Mouse (Mus musculus) cerebellum, postnatal 10 days (tissue): ENCODE results near the gene Caskin2.
A peak's percentile ranks its signal among the peaks of the same experiment; 100 is the strongest.
"Not testable (repeated sequence)": the region's sequence is repeated elsewhere in the genome, so short reads cannot be mapped to it uniquely, and the experiment has no call there.

Source experiments
- DNase-seq, 2 experiments: peaks; one replicate each; pipeline ENCODE4 v3.0.0; 2021; ENCODE audit warnings: mixed read lengths in 2 of 2

The Caskin2 gene

DNA sequence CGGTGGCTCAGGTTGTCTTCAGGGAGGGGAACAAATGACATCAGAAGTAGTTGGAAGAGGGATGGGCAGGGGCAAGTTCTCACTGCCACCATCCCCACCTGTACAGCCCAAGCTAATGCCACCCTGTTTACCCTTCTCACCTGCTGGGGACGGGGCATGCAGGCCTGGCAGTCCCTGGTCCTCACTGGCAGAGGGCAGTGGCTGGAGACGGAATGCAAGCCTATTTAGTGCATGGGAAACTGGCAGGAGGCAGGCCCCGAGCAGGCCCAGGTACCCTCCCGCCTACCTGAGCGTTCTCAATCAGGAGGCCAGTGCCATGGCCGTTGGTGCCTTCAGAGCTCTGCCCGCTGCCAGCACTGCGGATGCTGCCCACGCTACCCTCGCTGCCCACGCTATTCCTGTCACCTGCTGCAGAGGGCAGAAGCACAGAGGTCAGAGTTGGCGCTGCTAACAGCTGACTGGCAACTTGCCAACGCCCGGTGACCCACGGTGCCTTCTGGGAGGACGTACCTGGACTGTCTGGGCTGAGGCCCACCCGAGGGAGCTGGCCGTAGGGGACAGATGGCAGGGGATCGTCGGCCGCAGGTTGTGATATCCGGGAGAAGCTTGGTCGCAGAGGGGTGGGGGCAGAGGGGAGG is 10.2 kb downstream of the Caskin2 start:
- DNase-seq: peak; percentile 31 to 32

DNA sequence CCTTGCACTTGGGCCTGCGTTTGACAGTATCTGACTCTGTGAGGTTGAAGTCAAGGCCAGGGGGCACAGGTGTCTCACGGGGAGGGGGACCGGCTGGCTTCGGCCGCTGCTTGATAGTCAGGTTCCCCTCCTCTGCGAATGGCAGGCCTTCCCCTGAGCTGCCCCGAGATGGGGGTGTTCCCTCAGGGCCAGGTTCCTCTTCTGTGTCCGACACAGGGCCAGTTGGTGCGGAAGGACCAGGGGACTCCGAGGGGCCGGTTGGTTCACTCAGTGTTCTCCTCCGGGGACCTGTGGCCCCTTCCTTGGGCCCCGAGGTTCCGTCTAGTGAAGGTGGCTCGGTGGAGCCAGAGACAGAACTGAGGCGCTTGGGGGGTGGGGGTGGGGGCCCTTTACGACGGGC is 12.5 kb downstream of the Caskin2 start:
- DNase-seq: no peak

DNA sequence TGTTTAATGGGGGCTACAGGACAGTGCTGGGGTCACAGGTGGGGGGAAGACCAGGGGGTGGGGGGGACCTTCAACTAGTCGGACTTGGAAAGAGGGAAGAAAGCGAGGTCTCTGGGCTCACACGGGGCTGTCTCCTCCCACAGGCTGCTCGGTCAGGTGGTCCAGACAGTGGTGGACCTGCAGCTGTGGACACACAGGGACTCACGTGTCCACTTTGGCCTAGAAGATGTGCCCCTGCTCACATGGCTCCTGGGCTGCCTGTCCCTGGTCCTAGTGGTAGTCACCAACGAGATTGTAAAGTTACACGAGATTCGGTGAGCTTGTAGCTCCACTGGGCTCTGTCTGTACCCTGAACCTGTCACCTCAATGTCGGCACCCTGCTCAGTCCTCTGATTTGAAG is 15.8 kb downstream of the Caskin2 start:
- no peak for DNase-seq

DNA sequence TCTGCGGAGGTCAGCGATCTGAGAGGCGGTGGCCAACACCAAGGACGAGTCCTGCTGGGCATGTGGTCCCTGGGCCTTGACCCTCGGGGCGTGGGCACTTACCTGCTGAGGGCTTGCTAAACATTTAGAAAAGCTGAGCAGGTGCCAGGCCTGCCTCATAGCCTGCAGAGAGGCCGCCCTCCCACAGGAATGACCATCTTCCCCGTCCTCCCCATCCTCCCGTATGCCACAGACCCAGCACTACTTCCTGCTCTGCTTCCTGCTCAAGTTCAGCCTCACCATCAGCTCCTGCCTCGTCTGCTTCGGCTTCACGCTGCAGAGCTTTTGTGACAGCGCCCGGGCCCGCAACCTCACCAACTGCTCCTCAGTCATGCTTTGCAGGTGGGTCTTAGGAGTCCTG is 16.5 kb downstream of the Caskin2 start:
- DNase-seq: no peak

DNA sequence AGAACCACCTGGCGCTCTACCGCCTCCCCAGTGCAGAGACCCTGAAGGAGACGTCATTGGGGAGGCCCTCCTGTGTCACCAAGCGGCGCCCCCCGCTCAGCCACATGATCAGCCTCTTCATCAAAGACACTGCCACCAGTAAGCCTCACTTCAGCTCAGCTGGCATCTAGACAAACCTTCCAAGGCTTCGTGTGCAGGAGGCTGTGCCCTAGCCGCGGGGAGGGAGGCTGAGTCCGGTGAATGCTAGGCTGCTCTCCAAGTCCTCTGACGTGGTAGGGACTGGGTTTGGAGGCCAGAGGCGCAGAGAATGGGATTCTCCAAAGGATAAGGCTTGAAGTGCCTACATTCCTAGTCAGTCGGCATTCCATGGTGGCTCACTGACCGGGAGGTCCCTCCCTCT is 21.1 kb downstream of the Caskin2 start:
- peak; percentile 53 to 57 for DNase-seq

DNA sequence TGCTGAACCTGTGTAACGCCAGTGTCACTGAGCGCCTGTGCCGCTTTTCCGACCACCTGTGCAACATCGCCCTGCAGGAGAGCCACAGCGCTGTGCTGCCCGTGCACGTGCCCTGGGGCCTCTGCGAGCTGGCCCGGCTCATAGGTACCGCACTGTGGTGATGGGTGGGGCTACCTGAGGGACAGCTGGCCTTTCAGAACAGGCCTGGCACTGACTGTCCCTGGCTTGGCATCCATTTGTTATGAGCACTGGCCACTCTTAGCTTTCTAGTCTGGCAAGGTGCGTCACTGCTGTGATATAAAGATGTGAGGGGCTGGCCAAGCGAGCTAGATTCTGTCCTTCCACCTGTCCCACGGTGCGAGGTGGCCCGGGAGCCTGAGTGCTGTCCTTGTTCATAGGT is 21.5 kb downstream of the Caskin2 start:
- DNase-seq: peak; percentile 51 to 55

DNA sequence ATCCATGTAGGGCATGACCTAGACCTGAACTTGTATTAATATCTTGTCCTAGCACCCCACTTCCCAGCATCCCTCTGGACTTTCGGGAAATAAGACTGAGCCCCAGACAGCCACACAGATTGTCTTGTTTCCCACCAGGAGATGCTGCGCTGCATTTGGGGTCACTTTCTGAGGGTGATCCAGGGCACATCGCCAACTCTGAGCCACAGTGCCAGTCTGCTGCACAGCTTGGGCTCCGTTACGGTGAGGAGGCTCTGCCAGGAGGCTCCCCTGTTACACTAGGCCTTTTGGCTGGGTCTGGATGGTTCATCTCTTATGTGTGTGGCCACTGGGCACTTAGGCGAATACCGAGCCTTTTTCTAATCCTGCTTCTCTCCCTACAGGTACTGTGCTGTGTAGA is 23.7 kb downstream of the Caskin2 start:
- DNase-seq: peak; percentile 82 to 90

DNA sequence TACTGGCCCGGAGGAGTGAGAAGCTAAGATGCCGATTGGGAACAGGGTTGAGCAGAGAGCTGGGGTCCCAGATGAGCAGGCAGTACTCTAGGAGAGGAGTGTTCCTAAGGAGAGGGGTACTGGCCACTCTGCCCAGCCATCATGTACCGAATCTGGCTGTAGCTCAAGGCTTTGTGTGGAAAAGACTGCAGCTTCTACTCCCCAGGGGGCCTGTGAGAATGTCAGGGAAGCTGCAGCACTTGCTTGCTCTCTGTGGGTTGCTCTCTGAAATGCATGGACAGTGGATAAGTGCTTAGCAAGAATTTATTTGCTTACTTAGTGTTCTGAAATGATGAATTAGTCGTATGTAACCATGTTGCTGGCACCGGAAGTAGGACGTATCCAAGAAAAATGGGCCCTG is 27.0 kb downstream of the Caskin2 start:
- DNase-seq: no peak

DNA sequence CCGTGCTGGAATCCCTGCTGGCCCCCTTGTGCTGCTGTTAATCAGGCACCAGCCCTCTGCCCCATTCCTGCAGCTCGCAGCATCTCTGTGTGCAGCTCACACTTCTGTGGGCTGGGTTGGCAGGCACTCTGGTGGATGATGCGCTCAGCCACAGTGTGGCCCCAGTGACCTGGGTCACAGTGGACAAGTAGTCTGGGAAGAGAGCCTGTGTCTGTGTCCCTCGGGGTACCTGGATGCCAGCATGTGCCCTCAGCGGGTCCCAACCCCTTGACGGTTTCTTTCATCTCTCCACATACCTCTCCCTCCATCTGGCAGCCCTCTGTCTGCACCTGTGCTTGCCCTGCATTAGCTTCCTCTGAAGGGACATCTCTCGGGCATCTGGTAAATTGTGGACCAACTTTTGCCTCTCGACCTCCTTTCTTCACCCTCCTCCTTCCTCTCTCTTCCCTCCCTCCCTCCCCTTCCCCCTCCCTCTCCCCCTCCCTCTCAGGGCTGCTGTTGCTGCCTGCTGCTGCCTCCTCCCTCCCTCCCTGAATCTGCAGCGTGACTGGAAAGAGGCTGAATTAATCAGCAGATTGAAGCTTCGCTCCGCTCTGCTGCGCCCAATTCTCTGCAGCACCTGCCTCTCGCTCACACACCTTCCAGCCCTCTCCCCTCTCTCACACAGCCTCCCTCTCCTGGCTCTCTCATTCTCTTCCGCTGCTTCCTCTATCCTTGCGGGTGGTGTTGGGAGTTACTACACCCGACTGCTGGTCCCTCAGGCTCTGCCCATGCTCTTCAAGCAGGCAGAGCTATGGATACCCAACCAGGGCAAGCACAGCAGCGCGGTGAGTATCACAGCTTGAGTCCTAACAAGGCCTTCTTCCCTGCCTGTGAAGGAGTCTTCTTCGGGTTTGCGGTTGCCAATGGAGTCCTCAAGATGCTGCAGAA is 33.0 kb downstream of the Caskin2 start:
- peak; percentile 55 to 59 for DNase-seq

DNA sequence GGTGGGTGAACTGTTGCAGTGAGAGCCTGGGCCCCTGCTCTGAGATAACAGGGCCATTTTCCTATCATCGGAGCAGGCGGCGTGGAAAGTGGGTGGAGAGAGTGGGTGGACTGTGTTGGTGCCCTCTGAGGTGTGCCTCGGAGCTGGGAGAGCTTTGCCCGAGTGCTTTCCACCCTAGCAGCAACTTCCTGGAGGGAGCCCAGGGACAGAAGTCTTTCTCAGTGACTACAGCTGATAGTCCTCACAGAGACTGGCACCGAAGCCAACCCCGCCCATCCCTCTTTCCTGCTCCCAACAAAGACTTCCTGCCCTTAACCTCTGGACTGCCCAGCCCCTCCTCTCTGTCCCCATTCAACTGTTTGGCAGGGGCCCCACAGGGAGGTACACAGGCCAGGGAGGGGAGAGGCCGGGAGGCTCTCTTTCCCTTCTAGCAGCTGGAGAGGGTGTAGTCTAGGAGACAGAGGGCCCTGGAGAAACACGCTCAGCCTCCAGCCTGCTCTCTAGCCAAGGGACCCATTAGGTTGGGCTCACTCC is 34.3 kb downstream of the Caskin2 start:
- peak in 1 of 2 experiments; percentile 60 for DNase-seq

DNA sequence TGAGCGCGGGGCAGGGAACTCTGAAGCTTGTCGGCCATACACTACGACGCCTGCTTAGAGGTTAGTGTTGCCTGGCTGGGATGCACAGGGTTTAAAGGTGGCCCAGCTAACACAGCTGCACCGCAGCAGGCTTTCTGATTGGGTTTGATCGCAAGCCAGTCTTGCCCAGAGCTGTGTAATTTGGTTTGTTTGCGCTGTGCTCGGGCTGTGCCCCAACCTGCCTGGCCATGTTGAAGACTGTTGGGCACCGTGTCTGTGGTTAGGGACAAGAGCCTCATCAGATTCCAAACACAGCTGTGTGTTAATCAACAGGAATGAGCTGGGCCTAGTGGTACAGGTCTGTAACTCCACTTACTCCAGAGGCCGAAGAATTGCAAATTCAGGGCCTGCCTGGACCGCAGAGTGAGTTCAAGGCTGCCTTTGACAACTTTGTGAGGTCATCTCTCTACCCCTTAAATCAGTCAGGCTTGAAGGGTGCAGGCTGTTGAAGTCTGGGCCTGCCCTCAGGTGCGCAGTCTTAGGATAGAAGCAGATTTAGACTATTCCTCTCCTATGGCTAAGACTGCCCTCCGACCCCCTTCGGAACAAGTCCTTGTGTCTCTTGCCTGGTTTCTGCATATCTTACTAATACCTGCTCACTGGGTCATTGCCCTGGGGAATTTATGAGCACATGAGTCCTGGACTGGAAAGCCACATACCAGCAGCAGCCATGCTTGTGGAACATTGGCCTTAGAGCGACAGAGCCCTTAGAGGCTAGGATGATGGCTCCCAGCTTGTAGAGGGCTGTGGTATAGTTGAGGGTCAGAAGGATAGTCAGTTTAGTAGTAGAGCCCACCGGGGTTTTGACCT is 35.7 kb downstream of the Caskin2 start:
- DNase-seq: no peak

DNA sequence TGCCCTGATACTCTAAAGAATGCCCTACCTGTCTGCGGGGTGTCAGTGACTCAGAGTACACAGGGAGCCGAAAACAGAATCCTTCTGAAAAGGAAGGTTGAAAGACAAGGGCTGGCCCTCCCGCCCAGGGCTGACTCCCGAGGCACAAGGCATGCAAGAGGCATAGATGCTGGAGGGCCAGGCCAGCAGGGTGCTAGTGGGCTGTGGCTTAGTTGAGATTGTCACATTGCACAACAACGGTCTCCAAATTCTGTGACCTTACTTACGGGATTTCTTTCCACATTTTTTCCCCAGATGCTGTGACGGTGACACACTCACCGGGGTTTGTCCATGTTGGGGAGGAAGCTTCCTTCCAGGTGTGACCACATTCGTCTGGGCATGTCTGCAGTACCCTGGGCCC is 36.5 kb downstream of the Caskin2 start:
- DNase-seq: no peak

DNA sequence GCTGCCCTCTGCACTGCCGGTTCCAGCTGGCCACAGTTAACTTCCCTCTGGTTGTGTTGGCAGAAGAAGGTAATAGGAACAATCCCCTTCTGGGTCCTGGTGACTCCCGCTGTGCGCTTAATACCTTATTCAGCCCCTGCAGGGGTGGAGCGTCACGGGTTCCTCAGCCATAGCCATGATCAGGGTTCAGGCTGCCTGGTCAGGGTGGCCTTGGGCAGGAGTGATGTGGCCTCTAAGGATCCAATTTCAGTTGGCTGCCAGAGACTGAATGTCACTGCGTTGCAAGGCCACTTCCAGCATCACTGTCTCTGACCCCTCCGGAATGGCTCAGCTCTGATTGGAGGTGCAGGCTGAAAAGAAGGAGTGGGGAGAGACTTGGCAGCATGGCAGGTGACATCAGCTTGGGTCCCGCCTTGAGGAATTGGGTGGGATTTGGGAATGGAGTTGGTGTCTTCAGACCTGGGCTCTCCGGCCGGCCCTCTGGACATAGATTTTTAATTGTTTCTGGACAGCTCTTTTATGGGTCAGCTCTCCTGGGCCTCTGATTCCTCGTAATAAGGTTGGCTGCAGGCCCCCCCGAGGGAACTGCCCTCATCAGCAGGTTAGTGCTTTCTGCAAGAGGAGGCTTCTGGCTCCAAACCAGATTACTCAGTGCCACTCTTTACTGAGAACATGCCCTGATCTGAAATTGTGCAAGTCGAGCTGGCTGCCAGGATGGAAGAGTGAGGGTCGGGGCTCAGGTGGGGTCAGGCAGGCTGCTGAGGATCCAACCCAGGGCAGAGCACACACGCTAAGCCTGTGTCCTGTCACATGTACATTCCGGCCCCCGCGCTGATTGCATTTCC is 37.4 kb downstream of the Caskin2 start:
- DNase-seq: peak; percentile 63 to 70

DNA sequence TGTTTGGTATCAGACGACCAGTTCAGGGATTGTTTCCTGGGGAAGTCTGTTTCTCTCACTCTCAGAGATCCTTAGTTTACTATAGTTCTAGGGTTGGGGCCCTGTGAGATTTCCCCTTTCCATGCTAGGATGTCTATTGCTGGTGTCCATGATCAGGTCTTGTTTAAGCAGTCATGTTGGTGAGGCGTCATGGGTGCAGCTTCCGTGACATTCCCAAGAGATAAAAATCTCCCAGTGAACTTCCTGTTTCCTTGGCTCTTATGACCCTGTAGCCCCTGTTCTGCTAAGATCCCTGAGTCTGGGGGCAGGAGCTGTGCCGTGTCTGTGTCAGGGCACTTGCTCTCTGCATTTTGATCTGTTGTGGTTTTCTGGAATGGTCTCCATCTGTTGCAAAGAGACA is 38.8 kb downstream of the Caskin2 start:
- no peak for DNase-seq

DNA sequence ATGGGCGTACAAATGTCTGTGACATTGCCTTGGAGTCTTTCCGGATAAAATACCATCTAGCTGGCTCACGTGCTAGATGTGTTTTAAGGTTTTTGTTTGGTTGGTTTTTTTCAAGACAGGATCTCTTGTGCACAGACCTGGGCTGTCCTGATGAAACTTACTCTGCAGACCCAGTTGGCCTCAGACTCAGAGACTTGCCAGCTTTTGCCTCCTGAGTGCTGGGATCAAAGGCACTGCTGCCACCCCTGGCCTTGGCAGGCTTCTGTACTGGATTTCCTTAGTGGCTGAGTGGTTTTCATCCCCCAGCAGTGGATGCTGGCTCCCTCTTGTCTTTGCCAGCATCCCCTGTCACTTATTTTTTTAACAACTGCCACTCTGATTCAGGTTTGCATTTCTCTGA is 44.5 kb downstream of the Caskin2 start:
- no peak for DNase-seq

DNA sequence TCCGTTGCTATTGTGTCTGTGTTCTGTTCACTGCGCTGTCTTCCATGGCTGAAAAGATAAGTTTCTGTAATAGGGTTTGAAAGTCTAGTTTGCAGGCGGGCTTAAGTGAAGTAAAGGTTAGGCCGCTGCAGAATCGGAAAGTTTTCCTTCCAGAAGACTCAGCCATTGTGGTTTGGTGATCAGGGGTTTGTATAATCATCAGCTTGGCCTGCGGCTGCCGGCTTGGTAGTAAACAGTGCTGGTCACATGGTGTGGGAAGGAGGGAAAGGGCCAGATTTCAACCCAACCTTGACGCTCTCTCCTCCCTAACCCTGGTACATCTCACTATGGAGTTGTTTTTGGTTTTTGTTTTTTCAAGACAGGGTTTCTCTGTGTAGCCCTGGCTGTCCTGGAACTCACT is 46.5 kb downstream of the Caskin2 start:
- no peak for DNase-seq

DNA sequence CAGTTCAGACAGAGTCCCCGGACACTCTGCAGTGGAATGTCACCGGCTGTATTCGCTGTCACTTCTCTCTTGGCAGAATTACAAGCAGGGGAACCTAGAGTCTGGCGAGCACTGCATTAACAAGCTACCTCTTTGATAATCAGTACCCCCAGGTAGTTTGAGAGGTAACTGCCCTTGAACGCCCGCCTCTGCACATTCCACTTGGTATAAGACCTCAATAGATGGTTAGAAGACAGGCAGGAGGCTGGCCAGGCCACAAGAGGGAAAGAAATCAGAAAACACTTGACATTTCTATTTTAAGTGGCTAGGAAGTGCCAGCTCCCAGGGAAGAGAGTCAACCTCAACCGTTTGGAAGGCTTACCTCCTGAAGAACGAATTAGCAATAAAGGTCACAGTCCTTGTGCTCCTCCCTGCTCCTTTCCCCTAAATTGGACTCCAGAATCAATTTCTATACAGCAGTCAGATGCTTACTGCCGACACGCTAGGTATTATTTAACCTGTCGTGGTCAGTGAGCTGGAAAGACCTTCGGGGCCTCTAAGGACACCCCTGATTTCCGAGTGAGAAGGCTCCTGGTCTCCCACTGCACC is 47.0 kb downstream of the Caskin2 start:
- DNase-seq: peak in 1 of 2 experiments; percentile 53

DNA sequence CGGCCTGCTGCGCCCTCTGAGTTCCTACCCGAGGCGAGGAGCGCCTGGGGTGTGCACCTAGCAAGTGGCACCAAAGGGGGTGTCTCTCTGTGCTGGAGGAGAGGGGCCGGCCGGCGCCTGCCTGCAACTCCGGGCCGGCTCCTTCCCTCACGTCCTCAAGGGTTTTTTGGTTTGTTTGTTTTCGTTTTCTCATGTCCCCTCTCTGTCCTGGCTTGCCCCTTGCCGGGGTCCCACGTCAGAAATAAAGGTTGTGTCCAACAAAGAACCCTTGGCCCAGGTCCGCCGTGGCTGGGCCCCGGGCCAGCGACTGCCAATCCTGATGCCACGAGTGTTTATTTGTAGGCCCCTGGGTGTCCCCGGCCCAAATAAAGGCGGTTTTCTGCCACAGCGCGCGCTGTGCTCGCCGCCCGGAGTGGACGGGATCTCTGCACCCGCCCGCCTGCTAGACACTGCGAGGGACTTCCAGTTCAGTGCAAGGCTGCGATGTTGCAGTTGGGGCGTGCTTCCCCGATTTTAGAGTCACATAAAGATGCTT is 47.8 kb downstream of the Caskin2 start:
- DNase-seq: peak; percentile 86 to 87

DNA sequence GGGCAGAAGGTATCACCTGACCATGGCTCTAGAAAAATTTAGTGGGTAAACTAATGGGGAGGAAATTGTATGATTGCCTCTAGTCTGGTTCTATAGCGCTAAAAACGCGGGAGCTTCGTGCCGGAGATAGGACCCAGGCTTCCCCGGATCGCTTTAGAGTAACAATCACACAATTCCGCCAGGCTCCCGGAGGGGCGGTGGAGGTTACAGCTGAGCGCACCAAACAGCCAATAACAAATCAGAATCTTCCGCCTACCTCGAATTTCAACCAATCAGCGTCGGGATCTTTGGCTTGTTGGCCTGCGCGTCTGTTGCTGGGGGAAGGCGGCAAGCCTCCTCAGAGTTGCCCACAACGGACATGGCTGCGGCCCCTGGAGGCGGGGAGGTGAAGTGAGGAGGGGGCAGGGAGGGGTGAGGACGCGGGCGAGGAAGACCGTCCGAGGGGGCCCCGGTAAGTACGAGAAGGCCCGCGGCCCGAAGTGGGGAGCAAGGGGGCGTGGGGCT is 48.3 kb downstream of the Caskin2 start, which contains the start of gene Tmem94:
Tmem94 (plus strand) TSS at position 331 of the 504 bp plus-strand sequence.
- peak; percentile 98 to 99 for DNase-seq

DNA sequence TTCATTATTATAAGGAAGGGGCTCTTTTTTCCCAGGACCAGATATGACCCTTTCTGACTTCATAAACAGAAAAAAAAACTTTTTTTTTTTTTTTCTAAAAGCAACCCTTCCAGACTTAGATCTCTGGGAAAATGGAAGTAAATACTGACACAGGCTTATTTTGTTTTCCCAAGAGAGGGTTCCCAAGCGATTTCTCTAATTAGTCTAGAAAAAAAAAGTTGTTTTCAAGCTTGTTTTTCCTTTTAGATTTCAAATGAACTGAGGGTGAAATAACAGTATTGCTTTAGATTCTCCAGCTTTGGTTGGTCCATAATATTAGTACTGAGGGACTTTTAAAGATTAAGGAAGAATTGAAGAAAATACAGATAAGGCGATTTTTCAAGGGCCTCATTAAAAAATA is 48.7 kb downstream of the Caskin2 start:
- DNase-seq: no peak

DNA sequence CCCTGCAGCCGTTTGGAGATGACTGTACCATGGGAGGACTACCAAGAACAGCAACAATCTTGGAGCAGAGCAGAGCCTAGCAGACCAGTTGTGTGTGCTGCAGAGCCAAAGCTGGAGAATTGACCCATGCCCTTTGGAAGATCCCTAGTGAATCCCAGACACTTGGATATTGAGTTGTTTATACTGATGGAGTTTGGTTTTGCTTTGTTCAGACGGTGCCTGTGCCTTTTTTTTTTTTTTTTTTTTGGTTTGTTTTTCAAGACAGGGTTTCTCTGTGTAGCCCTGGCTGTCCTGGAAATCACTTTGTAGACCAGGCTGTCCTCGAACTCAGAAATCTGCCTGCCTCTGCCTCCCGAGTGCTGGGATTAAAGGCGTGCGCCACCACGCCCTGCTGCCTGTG is 51.3 kb downstream of the Caskin2 start:
- not testable (repeated sequence) for DNase-seq
